In the genomic region with DNA sequence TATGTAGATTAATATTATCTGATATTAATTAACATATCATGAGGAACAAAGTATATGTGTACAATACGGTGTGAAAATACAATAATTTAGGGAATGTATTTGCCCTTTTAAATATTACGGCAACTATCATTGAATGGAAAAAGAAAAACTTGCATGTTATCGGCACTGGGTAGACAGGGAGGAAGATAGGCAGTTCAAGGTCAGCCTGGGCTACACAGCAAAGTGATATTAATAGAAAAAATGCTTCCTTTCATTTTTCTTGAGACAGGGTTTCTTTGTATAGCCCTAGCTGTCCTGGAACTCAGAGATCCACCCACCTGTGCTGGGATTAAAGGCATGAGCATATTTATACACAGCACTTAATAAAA, we compare ENCODE assay signal across 8 mouse cellular contexts. TPM values are rescaled to one million over a fixed set of nuclear protein-coding genes. Genes with fewer than 3 reads are reported as not detected.
DNase-seq lines count a peak whose midpoint lies in the region; ATAC-seq and TF ChIP-seq lines count a peak whose summit lies in the region.

No protein-coding gene starts in this region.

- intact Hi-C loops in heart, postnatal 14 days (cut with DNase I): no loop called here

- H3K9ac ChIP-seq in forebrain, embryonic 14.5 days (ENCODE audit: low read length): peak overlapping the region; percentile 89; the same call in 1 of the 2 replicates
- peak overlapping the region; percentile 56 for H3K9ac ChIP-seq in liver, embryonic 16.5 days (ENCODE audit: low read depth, low read length)

- no peak for TF ChIP-seq CTCF in E14TG2a.4 (conservative IDR thresholded peaks at IDR 0.05; ENCODE audit: low read length)

- no peaks in the 10 kb centered on the region for H3K36me3 ChIP-seq in heart, embryonic 10.5 days
- peaks cover 21% of the 10 kb centered on the region for H3K36me3 ChIP-seq in E14TG2a.4 (ENCODE audit: insufficient read depth, low read length)
- H3K36me3 ChIP-seq in forebrain, embryonic 14.5 days (ENCODE audit: control insufficient read depth, insufficient read depth, low read length): no peaks in the 10 kb centered on the region
- no peaks in the 10 kb centered on the region for H3K36me3 ChIP-seq in liver, embryonic 16.5 days (ENCODE audit: control insufficient read depth, insufficient read depth)

- no peaks in the 10 kb centered on the region for H3K9me3 ChIP-seq in heart, embryonic 10.5 days
- H3K9me3 ChIP-seq in E14TG2a.4 (ENCODE audit: low read length): no peaks in the 10 kb centered on the region
- H3K9me3 ChIP-seq in forebrain, embryonic 14.5 days (replicated peaks; ENCODE audit: control insufficient read depth, low read length): no peaks in the 10 kb centered on the region
- no peaks in the 10 kb centered on the region for H3K9me3 ChIP-seq in liver, embryonic 16.5 days (replicated peaks; ENCODE audit: control insufficient read depth, low read length)

- no peaks in the 10 kb centered on the region for H3K27me3 ChIP-seq in heart, embryonic 10.5 days (ENCODE audit: insufficient read depth, poor library complexity, severe bottlenecking)
- no peaks in the 10 kb centered on the region for H3K27me3 ChIP-seq in E14TG2a.4 (ENCODE audit: insufficient read depth, low read length)
- no peaks in the 10 kb centered on the region for H3K27me3 ChIP-seq in forebrain, embryonic 14.5 days (replicated peaks; ENCODE audit: control insufficient read depth, insufficient read depth, low read length)
- H3K27me3 ChIP-seq in liver, embryonic 16.5 days (ENCODE audit: control insufficient read depth, insufficient read depth, low read depth, low read length): no peaks in the 10 kb centered on the region

- ATAC-seq in forebrain, embryonic 14.5 days: peak; percentile 4
- ATAC-seq in liver, embryonic 16.5 days (ENCODE audit: low read depth): no peak

- H3K4me2 ChIP-seq in forebrain, embryonic 14.5 days (ENCODE audit: low read length): peak overlapping the region; percentile 70
- H3K4me2 ChIP-seq in liver, embryonic 16.5 days (ENCODE audit: low read depth, low read length): peak overlapping the region; percentile 84

- peaks cover 20% of the 10 kb centered on the region for H3K4me1 ChIP-seq in heart, embryonic 10.5 days
- H3K4me1 ChIP-seq in E14TG2a.4 (replicated peaks; ENCODE audit: low read depth, low read length): peaks cover 33% of the 10 kb centered on the region
- H3K4me1 ChIP-seq in forebrain, embryonic 14.5 days (ENCODE audit: control insufficient read depth, insufficient read depth, low read length): peaks cover 14% of the 10 kb centered on the region
- H3K4me1 ChIP-seq in liver, embryonic 16.5 days (ENCODE audit: control insufficient read depth, low read depth, low read length): peaks cover 22% of the 10 kb centered on the region

- peak overlapping the region; percentile 97 for H3K4me3 ChIP-seq in heart, embryonic 10.5 days
- H3K4me3 ChIP-seq in E14TG2a.4 (replicated peaks; ENCODE audit: low read length): peak overlapping the region; percentile 99
- peak overlapping the region; percentile 92 for H3K4me3 ChIP-seq in forebrain, embryonic 14.5 days (ENCODE audit: low read depth, low read length)
- H3K4me3 ChIP-seq in liver, embryonic 16.5 days (ENCODE audit: low read depth, low read length): peak overlapping the region; percentile 100

- 44% methylated on average over 3 of the region's 3 CpGs for WGBS in heart, embryonic 10.5 days
- 50% methylated on average over 3 of the region's 3 CpGs for WGBS in forebrain, embryonic 14.5 days
- WGBS in liver, embryonic 16.5 days (ENCODE audit: insufficient replicate concordance): 15% methylated on average over 3 of the region's 3 CpGs

- H3K27ac ChIP-seq in heart, embryonic 10.5 days: peak overlapping the region; percentile 98
- H3K27ac ChIP-seq in forebrain, embryonic 14.5 days (ENCODE audit: low read depth, low read length): peak overlapping the region; percentile 91
- H3K27ac ChIP-seq in liver, embryonic 16.5 days (ENCODE audit: low read length): peak overlapping the region; percentile 94

- no peak for DNase-seq in heart, embryonic 10.5 days (ENCODE audit: low spot score)
- no peak for DNase-seq in heart, postnatal 14 days
- DNase-seq in forebrain, embryonic 14.5 days (ENCODE audit: low spot score): no peak
- no peak for DNase-seq in urinary bladder, postnatal 25 days (ENCODE audit: low spot score)
- no peak for DNase-seq in adrenal gland, adult 2 months
- no peak for DNase-seq in cerebellum, adult 8-10 months

RNA-seq across cellular contexts. Expression of gene Pspc1, which starts 0.8 kb away (rescaled TPM):
- 28.3 and 29.2 TPM in 2 replicates for polyA plus RNA-seq in heart, embryonic 10.5 days (2016; fragmentation: Nextera tagmentation; extraction: Ambion mirVana)
- total RNA-seq in heart, postnatal 14 days (2021): 10 to 100 TPM; 13.3 to 16.4 TPM
- 43.5 and 45.8 TPM in 2 replicates for polyA plus RNA-seq in forebrain, embryonic 14.5 days (2014; fragmentation: Nextera tagmentation; extraction: Ambion mirVana)
- 9.3 and 10.1 TPM in 2 replicates for polyA plus RNA-seq in liver, embryonic 16.5 days (2015; fragmentation: Nextera tagmentation; extraction: Ambion mirVana)
- total RNA-seq in adrenal gland, adult 2 months (2021): 10 to 100 TPM; 26.4 to 28.6 TPM
- polyA plus RNA-seq in adrenal gland, adult 2 months (2012; rRNA removed): 3.5 and 3.7 TPM in 2 replicates

RNA-seq across cellular contexts. Expression of gene Zmym5, which starts 32.6 kb away (rescaled TPM):
- polyA plus RNA-seq in heart, embryonic 10.5 days (2016; fragmentation: Nextera tagmentation; extraction: Ambion mirVana): 16.2 and 21.3 TPM in 2 replicates
- total RNA-seq in heart, postnatal 14 days (2021): 10 to 100 TPM; 23.9 to 24.7 TPM
- 24.1 and 25.7 TPM in 2 replicates for polyA plus RNA-seq in forebrain, embryonic 14.5 days (2014; fragmentation: Nextera tagmentation; extraction: Ambion mirVana)
- polyA plus RNA-seq in liver, embryonic 16.5 days (2015; fragmentation: Nextera tagmentation; extraction: Ambion mirVana): 8.6 and 9.1 TPM in 2 replicates
- 10 to 100 TPM; 30.1 to 34.9 TPM for total RNA-seq in adrenal gland, adult 2 months (2021)
- polyA plus RNA-seq in adrenal gland, adult 2 months (2012; rRNA removed): 1.4 and 1.6 TPM in 2 replicates
